Mouse (Mus musculus) heart, postnatal 0 days (tissue): Measurements from ENCODE around the gene Rusc1.

Experiments
- CTCF ChIP-seq: IDR thresholded peaks from 2 replicates; pipeline ENCODE4 v1.5.1; 2016; ENCODE audit warnings: antibody characterized with exemption, control low read depth, low read depth
- EP300 ChIP-seq: IDR thresholded peaks from 2 replicates; pipeline ENCODE4 v1.6.1; 2016; ENCODE audit warnings: antibody characterized with exemption, low read depth

DNA sequence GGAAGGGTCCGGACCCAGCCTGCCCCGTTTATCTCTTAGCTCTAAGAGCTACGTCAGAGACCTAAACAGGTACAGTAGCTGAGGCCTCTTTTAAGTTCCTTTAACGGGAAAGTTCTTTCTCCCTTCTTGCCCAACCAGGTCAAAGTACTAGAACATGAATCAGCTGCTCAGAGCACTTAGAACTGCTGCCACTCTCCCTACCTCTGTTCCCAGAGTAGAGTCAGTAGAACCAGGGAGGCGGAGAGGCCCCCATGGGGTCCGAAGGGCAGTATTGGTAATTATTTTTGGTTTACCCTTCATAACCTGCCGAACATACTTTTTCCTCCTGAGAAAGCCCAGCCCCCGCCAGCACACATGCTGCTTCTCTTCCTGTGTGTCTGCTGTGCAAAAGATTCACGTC lies 15.7 kb downstream of the Rusc1 start:
- TF ChIP-seq CTCF (no peak), EP300 (no peak)
